In genomic region chr6:125008586-125009128, GRCm38 (mm10) we compare ENCODE assay signal across 8 mouse cellular contexts. TPM values are rescaled to one million over a fixed set of nuclear protein-coding genes. Genes with fewer than 3 reads are reported as not detected.
DNase-seq lines count a peak whose midpoint lies in the region; ATAC-seq and TF ChIP-seq lines count a peak whose summit lies in the region.

No protein-coding gene starts in this region.

- peaks cover 27% of the 10 kb centered on the region for H3K36me3 ChIP-seq in kidney, embryonic 14.5 days (ENCODE audit: control insufficient read depth, insufficient read depth, low read length)
- peaks cover 23% of the 10 kb centered on the region for H3K36me3 ChIP-seq in limb, embryonic 15.5 days

- peak; percentile 98 for DNase-seq in A20 (ENCODE audit: low read depth, low spot score)
- peak; percentile 98 to 99 for DNase-seq in heart, adult 9 months (ENCODE audit: low spot score in 2 of 2)
- DNase-seq in monocyte, adult 2 months (ENCODE audit: low read depth in 1 of 2, low spot score in 2 of 2): peak; percentile 94 to 96
- DNase-seq in spleen, postnatal 36 days (ENCODE audit: low spot score in 2 of 2): peak; percentile 98 to 99

- no peaks in the 10 kb centered on the region for H3K27me3 ChIP-seq in kidney, embryonic 14.5 days (ENCODE audit: control insufficient read depth, insufficient read depth, low read length)
- no peaks in the 10 kb centered on the region for H3K27me3 ChIP-seq in limb, embryonic 15.5 days

- H3K4me3 ChIP-seq in bone marrow macrophage, adult 2 months (ENCODE audit: insufficient read depth, low read length): peak overlapping the region; percentile 69
- peak overlapping the region; percentile 79 for H3K4me3 ChIP-seq in embryonic fibroblast, embryonic 13.5 days (ENCODE audit: insufficient read depth, low read length)
- H3K4me3 ChIP-seq in kidney, embryonic 14.5 days (ENCODE audit: low read length): peak overlapping the region; percentile 81
- H3K4me3 ChIP-seq in limb, embryonic 15.5 days: peak overlapping the region; percentile 81

- H3K9ac ChIP-seq in kidney, embryonic 14.5 days (ENCODE audit: low read depth, low read length): peak overlapping the region; percentile 99
- H3K9ac ChIP-seq in limb, embryonic 15.5 days: peak overlapping the region; percentile 89

- H3K9me3 ChIP-seq in kidney, embryonic 14.5 days (ENCODE audit: control insufficient read depth, low read length): no peaks in the 10 kb centered on the region
- no peaks in the 10 kb centered on the region for H3K9me3 ChIP-seq in limb, embryonic 15.5 days

- ATAC-seq in kidney, embryonic 14.5 days (ENCODE audit: low FRiP score, low TSS enrichment): peak; percentile 97
- peak; percentile 97 for ATAC-seq in limb, embryonic 15.5 days (ENCODE audit: insufficient number of reproducible peaks, low FRiP score, low TSS enrichment, low read depth)

- H3K4me1 ChIP-seq in bone marrow macrophage, adult 2 months (ENCODE audit: control insufficient read depth, insufficient read depth, low read length): peaks cover 32% of the 10 kb centered on the region
- H3K4me1 ChIP-seq in embryonic fibroblast, embryonic 13.5 days (ENCODE audit: control insufficient read depth, insufficient read depth, low read length): no peaks in the 10 kb centered on the region; the same call in 1 of the 2 replicates
- H3K4me1 ChIP-seq in kidney, embryonic 14.5 days (ENCODE audit: control insufficient read depth, insufficient read depth, low read length): peaks cover 7% of the 10 kb centered on the region; the same call in 1 of the 2 replicates
- H3K4me1 ChIP-seq in limb, embryonic 15.5 days: peaks cover 21% of the 10 kb centered on the region

- no peak for TF ChIP-seq POLR2A in bone marrow macrophage, adult 2 months (IDR thresholded peaks at IDR 0.05; ENCODE audit: borderline replicate concordance, low read depth, low read length)
- peak; percentile 89 for TF ChIP-seq POLR2A in embryonic fibroblast, embryonic 13.5 days (IDR thresholded peaks at IDR 0.05; ENCODE audit: low read depth, low read length)

- WGBS in kidney, embryonic 14.5 days: under 1% methylated on average over 29 of the region's 34 CpGs
- WGBS in limb, embryonic 15.5 days: under 1% methylated on average over 30 of the region's 34 CpGs

- no peak for TF ChIP-seq CTCF in bone marrow macrophage, adult 2 months (IDR thresholded peaks at IDR 0.05; ENCODE audit: low read depth, low read length)
- TF ChIP-seq CTCF in embryonic fibroblast, embryonic 13.5 days (IDR thresholded peaks at IDR 0.05; ENCODE audit: borderline replicate concordance, insufficient read depth, low read length): no peak

- peak overlapping the region; percentile 69 for H3K4me2 ChIP-seq in kidney, embryonic 14.5 days (replicated peaks; ENCODE audit: low read depth, low read length)
- peak overlapping the region; percentile 72 for H3K4me2 ChIP-seq in limb, embryonic 15.5 days

- peak overlapping the region; percentile 85 for H3K27ac ChIP-seq in bone marrow macrophage, adult 2 months (ENCODE audit: insufficient read depth, low read depth, low read length)
- H3K27ac ChIP-seq in embryonic fibroblast, embryonic 13.5 days (ENCODE audit: insufficient read depth, low read length): peak overlapping the region; percentile 90
- peak overlapping the region; percentile 99 for H3K27ac ChIP-seq in kidney, embryonic 14.5 days (ENCODE audit: low read depth, low read length)
- peak overlapping the region; percentile 99 for H3K27ac ChIP-seq in limb, embryonic 15.5 days

RNA-seq across cellular contexts. Expression of gene Zfp384, which starts 0.3 kb away (rescaled TPM):
- 82.7 and 83.1 TPM in 2 replicates for polyA plus RNA-seq in bone marrow macrophage, adult 2 months (2012; ENCODE audit: insufficient read depth, insufficient read length, missing spikeins)
- polyA plus RNA-seq in embryonic fibroblast, embryonic 13.5 days (2011; ENCODE audit: insufficient read length, low read depth, missing spikeins): 46.3 and 63.5 TPM in 2 replicates
- 12.5 and 15.0 TPM in 2 replicates for polyA plus RNA-seq in kidney, embryonic 14.5 days (2014; fragmentation: Nextera tagmentation; extraction: Ambion mirVana)
- polyA plus RNA-seq in limb, embryonic 15.5 days (2015; fragmentation: Nextera tagmentation; extraction: Ambion mirVana): 16.9 and 17.9 TPM in 2 replicates

RNA-seq across cellular contexts. Expression of gene Pianp, which starts 12.2 kb away (rescaled TPM):
- 5.5 and 7.2 TPM in 2 replicates for polyA plus RNA-seq in bone marrow macrophage, adult 2 months (2012; ENCODE audit: insufficient read depth, insufficient read length, missing spikeins)
- 1.9 TPM in 1 of 2 replicates, not detected in the other for polyA plus RNA-seq in embryonic fibroblast, embryonic 13.5 days (2011; ENCODE audit: insufficient read length, low read depth, missing spikeins)
- polyA plus RNA-seq in kidney, embryonic 14.5 days (2014; fragmentation: Nextera tagmentation; extraction: Ambion mirVana): 1.0 and 1.2 TPM in 2 replicates
- polyA plus RNA-seq in limb, embryonic 15.5 days (2015; fragmentation: Nextera tagmentation; extraction: Ambion mirVana): 20.8 and 21.3 TPM in 2 replicates

RNA-seq across cellular contexts. Expression of gene Ing4, which starts 30.9 kb away (rescaled TPM):
- polyA plus RNA-seq in bone marrow macrophage, adult 2 months (2012; ENCODE audit: insufficient read depth, insufficient read length, missing spikeins): 110 and 113 TPM in 2 replicates
- polyA plus RNA-seq in embryonic fibroblast, embryonic 13.5 days (2011; ENCODE audit: insufficient read length, low read depth, missing spikeins): 48.3 and 52.2 TPM in 2 replicates
- 111 and 144 TPM in 2 replicates for polyA plus RNA-seq in kidney, embryonic 14.5 days (2014; fragmentation: Nextera tagmentation; extraction: Ambion mirVana)
- polyA plus RNA-seq in limb, embryonic 15.5 days (2015; fragmentation: Nextera tagmentation; extraction: Ambion mirVana): 141 and 146 TPM in 2 replicates

RNA-seq across cellular contexts. Expression of gene Acrbp, which starts 40.8 kb away (rescaled TPM):
- polyA plus RNA-seq in bone marrow macrophage, adult 2 months (2012; ENCODE audit: insufficient read depth, insufficient read length, missing spikeins): 28.7 and 29.3 TPM in 2 replicates
- 2.5 and 5.4 TPM in 2 replicates for polyA plus RNA-seq in embryonic fibroblast, embryonic 13.5 days (2011; ENCODE audit: insufficient read length, low read depth, missing spikeins)
- polyA plus RNA-seq in kidney, embryonic 14.5 days (2014; fragmentation: Nextera tagmentation; extraction: Ambion mirVana): 14.0 and 14.7 TPM in 2 replicates
- polyA plus RNA-seq in limb, embryonic 15.5 days (2015; fragmentation: Nextera tagmentation; extraction: Ambion mirVana): 9.9 and 12.4 TPM in 2 replicates

RNA-seq across cellular contexts. Expression of gene Cops7a, which starts 43.3 kb away (rescaled TPM):
- polyA plus RNA-seq in bone marrow macrophage, adult 2 months (2012; ENCODE audit: insufficient read depth, insufficient read length, missing spikeins): 49.3 and 58.7 TPM in 2 replicates
- 77.4 and 94.3 TPM in 2 replicates for polyA plus RNA-seq in embryonic fibroblast, embryonic 13.5 days (2011; ENCODE audit: insufficient read length, low read depth, missing spikeins)
- polyA plus RNA-seq in kidney, embryonic 14.5 days (2014; fragmentation: Nextera tagmentation; extraction: Ambion mirVana): 144 and 162 TPM in 2 replicates
- 146 and 160 TPM in 2 replicates for polyA plus RNA-seq in limb, embryonic 15.5 days (2015; fragmentation: Nextera tagmentation; extraction: Ambion mirVana)

Comparison
In these comparisons a context has a peak if more than half of its experiments do, and no peak if none do; other contexts are left out.
1. Peak in every context shown above with its lines: DNase-seq, ATAC-seq, H3K4me3 ChIP-seq and H3K27ac ChIP-seq.